In the genomic region with DNA sequence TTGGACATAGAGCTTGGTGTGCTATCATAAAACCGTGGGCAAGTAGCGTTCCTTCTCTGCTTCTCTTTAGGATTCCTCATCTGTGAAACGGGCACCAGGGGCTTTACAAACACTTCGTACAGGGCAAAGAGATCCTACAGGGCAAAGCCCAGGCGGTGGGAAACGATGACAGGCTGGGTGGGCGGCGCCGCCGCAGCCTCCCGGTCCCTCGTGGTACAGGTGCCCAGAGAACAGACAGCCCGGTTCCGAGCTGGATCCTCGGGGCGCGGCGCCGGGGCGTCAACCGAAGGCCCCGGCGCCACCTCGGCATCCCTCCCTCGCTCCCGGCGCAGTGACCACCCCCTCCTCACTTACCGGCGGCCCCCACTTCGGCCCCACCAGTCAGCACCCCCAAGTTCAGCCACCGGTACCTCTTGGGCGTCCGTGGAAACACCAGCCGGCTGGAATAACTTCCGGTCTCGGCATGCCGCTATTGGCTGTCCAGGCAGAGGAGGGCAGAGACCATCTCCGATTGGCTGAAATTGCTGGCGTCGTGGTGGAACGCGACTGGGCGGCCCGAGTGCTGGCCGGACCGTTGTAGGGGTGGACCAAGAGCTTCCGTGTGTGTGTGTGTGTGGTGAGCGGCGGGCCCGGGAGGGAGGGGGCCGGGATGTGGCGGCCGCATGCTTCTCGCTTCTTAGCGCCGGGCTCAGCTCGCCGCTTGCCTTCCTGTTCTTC, we compare ENCODE assay signal across 8 mouse cellular contexts. TPM values are rescaled to one million over a fixed set of nuclear protein-coding genes. Genes with fewer than 3 reads are reported as not detected.
A peak's percentile ranks its signal among the peaks of the same experiment; 100 is the strongest.
DNase-seq lines count a peak whose midpoint lies in the region; ATAC-seq lines count a peak whose summit lies in the region.

A gene (minus strand): TSS at position 460 of the 717 bp plus-strand sequence.

- peak; percentile 97 for DNase-seq in NIH3T3 (ENCODE audit: low read depth)
- peak; percentile 96 to 98 for DNase-seq in cerebellum, postnatal 10 days
- DNase-seq in frontal cortex, postnatal 10 days (ENCODE audit: low spot score in 2 of 2) = peak; percentile 94 to 95
- DNase-seq in layer of hippocampus, postnatal 14 days (ENCODE audit: low spot score in 2 of 2) = peak; percentile 94 to 97
- DNase-seq in lung, postnatal 14 days = peak; percentile 94
- DNase-seq in retina, adult 2 months (ENCODE audit: low read depth, low spot score) = peak; percentile 93
- peak; percentile 87 to 93 for DNase-seq in thymus, postnatal 36 days

- ATAC-seq in hindbrain, embryonic 12.5 days (ENCODE audit: low FRiP score) = peak; percentile 100

- peaks cover 24% of the 10 kb centered on the region for H3K4me1 ChIP-seq in hindbrain, embryonic 12.5 days

- peak within 1 kb of the TSS; percentile 79 for H3K9ac ChIP-seq in hindbrain, embryonic 12.5 days

- H3K27ac ChIP-seq in hindbrain, embryonic 12.5 days = peak within 1 kb of the TSS; percentile 30; the same call in 1 of the 2 replicates

- no peaks in the 10 kb centered on the region for H3K9me3 ChIP-seq in hindbrain, embryonic 12.5 days (replicated peaks)

- H3K27me3 ChIP-seq in hindbrain, embryonic 12.5 days = no peaks in the 10 kb centered on the region

- peak within 1 kb of the TSS; percentile 95 for H3K4me2 ChIP-seq in hindbrain, embryonic 12.5 days (replicated peaks)

- under 1% methylated on average over 58 of the region's 58 CpGs for WGBS in hindbrain, embryonic 12.5 days

- H3K4me3 ChIP-seq in hindbrain, embryonic 12.5 days = peak within 1 kb of the TSS; percentile 81

- H3K36me3 ChIP-seq in hindbrain, embryonic 12.5 days = peaks cover 24% of the 10 kb centered on the region

RNA-seq across cellular contexts. Expression of the gene that starts here (rescaled TPM):
- polyA plus RNA-seq in hindbrain, embryonic 12.5 days (2016; fragmentation: Nextera tagmentation; extraction: Ambion mirVana) = 111 and 113 TPM in 2 replicates
- total RNA-seq in layer of hippocampus, postnatal 14 days (2021) = 10 to 100 TPM; 83.7 to 85.6 TPM

Comparison
In these comparisons a context has a peak if more than half of its experiments do, and no peak if none do; other contexts are left out.
1. Peak in every context shown above with its lines: DNase-seq, ATAC-seq, H3K4me3 ChIP-seq and H3K27ac ChIP-seq.